Mouse (Mus musculus): ENCODE data around the gene Gnai2.
A peak's percentile ranks its signal among the peaks of the same experiment; 100 is the strongest.

The Gnai2 gene

GRCm38 (mm10) chr9:107630576-107630975 lies 4.6 kb downstream of the Gnai2 start:
- peak in 1 of 2 experiments; percentile 64 for DNase-seq (ENCODE audit: low spot score in 2 of 2)

GRCm38 (mm10) chr9:107629901-107630425 lies 5.2 kb downstream of the Gnai2 start:
- DNase-seq (ENCODE audit: low spot score in 2 of 2), result no peak

- DNase-seq (ENCODE audit: low spot score in 2 of 2), result no peak
Observed at GRCm38 (mm10) chr9:107629411-107629730, 5.8 kb downstream of the Gnai2 start.

- DNase-seq (ENCODE audit: low spot score in 2 of 2), result no peak
Observed at GRCm38 (mm10) chr9:107628721-107629410, 6.3 kb downstream of the Gnai2 start.

- no peak for DNase-seq (ENCODE audit: low spot score in 2 of 2)
Observed at GRCm38 (mm10) chr9:107627387-107628255, 7.5 kb downstream of the Gnai2 start.

GRCm38 (mm10) chr9:107626844-107627277 lies 8.3 kb downstream of the Gnai2 start:
- peak; percentile 78 to 90 for DNase-seq (ENCODE audit: low spot score in 2 of 2)

- no peak for DNase-seq (ENCODE audit: low spot score in 2 of 2)
Observed at GRCm38 (mm10) chr9:107626158-107626843, 8.9 kb downstream of the Gnai2 start.

- no peak for DNase-seq (ENCODE audit: low spot score in 2 of 2)
Observed at GRCm38 (mm10) chr9:107625351-107626128, 9.6 kb downstream of the Gnai2 start.

- DNase-seq (ENCODE audit: low spot score in 2 of 2), result no peak
Observed at GRCm38 (mm10) chr9:107624951-107625350, 10.2 kb downstream of the Gnai2 start.

- DNase-seq (ENCODE audit: low spot score in 2 of 2), result no peak
Observed at GRCm38 (mm10) chr9:107624539-107624938, 10.6 kb downstream of the Gnai2 start.

- DNase-seq (ENCODE audit: low spot score in 2 of 2), result no peak
Observed at GRCm38 (mm10) chr9:107620954-107621353, 14.2 kb downstream of the Gnai2 start.

- no peak for DNase-seq (ENCODE audit: low spot score in 2 of 2)
Observed at GRCm38 (mm10) chr9:107619546-107619879, 15.7 kb downstream of the Gnai2 start.

GRCm38 (mm10) chr9:107618778-107619545 lies 16.2 kb downstream of the Gnai2 start:
- DNase-seq (ENCODE audit: low spot score in 2 of 2), result no peak

GRCm38 (mm10) chr9:107618098-107618497 lies 17.1 kb downstream of the Gnai2 start:
- no peak for DNase-seq (ENCODE audit: low spot score in 2 of 2)

- no peak for DNase-seq (ENCODE audit: low spot score in 2 of 2)
Observed at GRCm38 (mm10) chr9:107617461-107617860, 17.7 kb downstream of the Gnai2 start.

- no peak for DNase-seq (ENCODE audit: low spot score in 2 of 2)
Observed at GRCm38 (mm10) chr9:107615035-107615434, 20.1 kb downstream of the Gnai2 start.

GRCm38 (mm10) chr9:107612945-107613569 lies 22.1 kb downstream of the Gnai2 start:
- no peak for DNase-seq (ENCODE audit: low spot score in 2 of 2)

- DNase-seq (ENCODE audit: low spot score in 2 of 2), result peak; percentile 99 to 100
Observed at GRCm38 (mm10) chr9:107612191-107612944, 22.8 kb downstream of the Gnai2 start.

GRCm38 (mm10) chr9:107611456-107612190 lies 23.5 kb downstream of the Gnai2 start:
- no peak for DNase-seq (ENCODE audit: low spot score in 2 of 2)

Measured in cerebellum, postnatal 4 days (tissue).